Mouse (Mus musculus) MEL (cell line): ENCODE measurements around the gene Ttc25. TPM values are rescaled to one million over a fixed set of nuclear protein-coding genes. Genes with fewer than 3 reads are reported as not detected.

Experiments
- DNase-seq: peaks from one replicate; pipeline ENCODE4 v3.0.0; 2011; ENCODE audit warnings: low read depth, low spot score
- H3K27ac ChIP-seq: 2 replicates; pipeline ENCODE4 v1.5.1; 2012; ENCODE audit warnings: low read depth, mild to moderate bottlenecking, control low read depth, low read length, moderate library complexity; ENCODE audit not compliant: control insufficient read depth
- H3K27me3 ChIP-seq, 2 experiments: fragments of 150-350 bp in 1 of 2; sonication (generic) in 1 of 2; 2 replicates each; pipeline ENCODE4 v1.6.1; 2012; ENCODE audit warnings: low read length in 2 of 2, mild to moderate bottlenecking in 2 of 2, improper control_type of control experiment in 1 of 2, moderate library complexity in 1 of 2; ENCODE audit not compliant: insufficient read depth in 2 of 2, control insufficient read depth in 1 of 2
- H3K36me3 ChIP-seq, 2 experiments: 2 replicates each; pipeline ENCODE4 v1.6.1; 2012 to 2014; ENCODE audit warnings: low read length in 2 of 2, improper control_type of control experiment in 1 of 2, inconsistent platforms in 1 of 2, mild to moderate bottlenecking in 1 of 2; ENCODE audit not compliant: insufficient read depth in 2 of 2, control insufficient read depth in 1 of 2
- H3K4me1 ChIP-seq, 2 experiments: fragments of 150-350 bp in 1 of 2; sonication (generic) in 1 of 2; 2 replicates each; pipeline ENCODE4 v1.6.1; 2012; ENCODE audit warnings: low read length in 2 of 2, improper control_type of control experiment in 1 of 2, mild to moderate bottlenecking in 1 of 2; ENCODE audit not compliant: insufficient read depth in 2 of 2, control insufficient read depth in 1 of 2
- H3K4me3 ChIP-seq, 2 experiments: fragments of 150-350 bp in 1 of 2; sonication (generic) in 1 of 2; 2 replicates each; pipeline ENCODE4 v1.5.1; 2012; ENCODE audit warnings: low read depth in 2 of 2, low read length in 2 of 2, mild to moderate bottlenecking in 2 of 2, moderate library complexity in 2 of 2, control low read depth in 1 of 2, improper control_type of control experiment in 1 of 2; ENCODE audit not compliant: control insufficient read depth in 1 of 2, insufficient read depth in 1 of 2
- H3K79me2 ChIP-seq: 2 replicates; pipeline ENCODE4 v1.6.1; 2012; ENCODE audit warnings: mild to moderate bottlenecking, low read length, moderate library complexity; ENCODE audit not compliant: control insufficient read depth, poor library complexity, insufficient read depth
- H3K9ac ChIP-seq: 2 replicates; pipeline ENCODE4 v1.6.1; 2012; ENCODE audit warnings: low read depth, mild to moderate bottlenecking, control low read depth, low read length, moderate library complexity; ENCODE audit not compliant: control insufficient read depth, poor library complexity, severe bottlenecking
- H3K9me3 ChIP-seq: fragments of 150-350 bp; sonication (generic); replicated peaks from 2 replicates; pipeline ENCODE4 v1.6.1; 2012; ENCODE audit warnings: mild to moderate bottlenecking, low read length, improper control_type of control experiment, moderate library complexity; ENCODE audit not compliant: insufficient read depth
- BHLHE40 ChIP-seq: IDR thresholded peaks from 2 replicates; pipeline ENCODE4 v1.6.1; 2012; ENCODE audit warnings: low read depth, mild to moderate bottlenecking, inconsistent platforms, low read length, improper control_type of control experiment, borderline replicate concordance
- CTCF ChIP-seq, 3 experiments: IDR thresholded peaks in 2 of 3; conservative IDR thresholded peaks in 1 of 3; 2 replicates each; pipeline ENCODE4 v1.5.1; 2011 to 2012; ENCODE audit warnings: low read length in 3 of 3, low read depth in 2 of 3, mild to moderate bottlenecking in 2 of 3, improper control_type of control experiment in 1 of 3, inconsistent platforms in 1 of 3, mixed read lengths in 1 of 3, moderate library complexity in 1 of 3; ENCODE audit not compliant: control insufficient read depth in 1 of 3, insufficient read depth in 1 of 3, poor library complexity in 1 of 3, severe bottlenecking in 1 of 3
- E2F4 ChIP-seq: IDR thresholded peaks from 2 replicates; pipeline ENCODE4 v1.6.1; 2011; ENCODE audit warnings: low read depth, low read length, improper control_type of control experiment, borderline replicate concordance
- EP300 ChIP-seq, 2 experiments: IDR thresholded peaks; 2 replicates each; pipeline ENCODE4 v1.6.1; 2011; ENCODE audit warnings: improper control_type of control experiment in 2 of 2, low read length in 2 of 2, low read depth in 1 of 2, mild to moderate bottlenecking in 1 of 2
- ETS1 ChIP-seq: IDR thresholded peaks from 2 replicates; pipeline ENCODE4 v1.6.1; 2012; ENCODE audit warnings: low read depth, mild to moderate bottlenecking, inconsistent platforms, low read length, improper control_type of control experiment, moderate library complexity
- GABPA ChIP-seq: IDR thresholded peaks from 2 replicates; pipeline ENCODE4 v1.6.1; 2012; ENCODE audit warnings: low read depth, mild to moderate bottlenecking, inconsistent platforms, low read length, improper control_type of control experiment, moderate library complexity
- GATA1 ChIP-seq: IDR thresholded peaks from 2 replicates; pipeline ENCODE4 v1.6.1; 2011; ENCODE audit warnings: low read depth, low read length, improper control_type of control experiment
- JUND ChIP-seq: IDR thresholded peaks from 2 replicates; pipeline ENCODE4 v1.6.1; 2011; ENCODE audit warnings: low read depth, mild to moderate bottlenecking, improper control_type of control experiment, low read length
- KAT2A ChIP-seq: conservative IDR thresholded peaks from 2 replicates; pipeline ENCODE4 v1.6.1; 2012; ENCODE audit warnings: low read depth, low read length, improper control_type of control experiment, inconsistent platforms
- MAFK ChIP-seq: IDR thresholded peaks from 2 replicates; pipeline ENCODE4 v1.6.1; 2011; ENCODE audit warnings: low read depth, mild to moderate bottlenecking, low read length, improper control_type of control experiment, borderline replicate concordance
- MAX ChIP-seq: IDR thresholded peaks from 2 replicates; pipeline ENCODE4 v1.6.1; 2011; ENCODE audit warnings: low read length, improper control_type of control experiment
- MAZ ChIP-seq: IDR thresholded peaks from 2 replicates; pipeline ENCODE4 v1.6.1; 2012; ENCODE audit warnings: low read depth, mild to moderate bottlenecking, inconsistent platforms, low read length, improper control_type of control experiment
- MYB ChIP-seq: IDR thresholded peaks from 2 replicates; pipeline ENCODE4 v1.6.1; 2011; ENCODE audit warnings: mild to moderate bottlenecking, low read depth, low read length, improper control_type of control experiment
- MYC ChIP-seq: IDR thresholded peaks from 2 replicates; pipeline ENCODE4 v1.6.1; 2011; ENCODE audit warnings: low read depth, mild to moderate bottlenecking, low read length, improper control_type of control experiment, moderate library complexity
- NRF1 ChIP-seq: IDR thresholded peaks from 2 replicates; pipeline ENCODE4 v1.6.1; 2014; ENCODE audit warnings: low read depth, mild to moderate bottlenecking, inconsistent platforms, low read length, improper control_type of control experiment, moderate library complexity; ENCODE audit not compliant: poor library complexity, insufficient read depth, severe bottlenecking
- RCOR1 ChIP-seq: IDR thresholded peaks from 2 replicates; pipeline ENCODE4 v1.6.1; 2012; ENCODE audit warnings: low read depth, mild to moderate bottlenecking, inconsistent platforms, low read length, improper control_type of control experiment
- SIN3A ChIP-seq: IDR thresholded peaks from 2 replicates; pipeline ENCODE4 v1.6.1; 2012; ENCODE audit warnings: low read length, improper control_type of control experiment, inconsistent platforms
- TAL1 ChIP-seq: IDR thresholded peaks from 2 replicates; pipeline ENCODE4 v1.6.1; 2012; ENCODE audit warnings: mild to moderate bottlenecking, inconsistent platforms, low read length, moderate library complexity, mixed read lengths
- TCF12 ChIP-seq: IDR thresholded peaks from 2 replicates; pipeline ENCODE4 v1.6.1; 2014; ENCODE audit warnings: low read depth, mild to moderate bottlenecking, inconsistent platforms, low read length, improper control_type of control experiment, moderate library complexity
- USF1 ChIP-seq: IDR thresholded peaks from 2 replicates; pipeline ENCODE4 v1.6.1; 2014; ENCODE audit warnings: low read depth, mild to moderate bottlenecking, inconsistent platforms, low read length, improper control_type of control experiment, moderate library complexity
- ZC3H11A ChIP-seq: IDR thresholded peaks from 2 replicates; pipeline ENCODE4 v1.6.1; 2012; ENCODE audit warnings: low read depth, mild to moderate bottlenecking, inconsistent platforms, low read length, improper control_type of control experiment
- ZKSCAN1 ChIP-seq: IDR thresholded peaks from 2 replicates; pipeline ENCODE4 v1.6.1; 2012; ENCODE audit warnings: low read depth, mild to moderate bottlenecking, inconsistent platforms, low read length, improper control_type of control experiment, moderate library complexity
- ZNF384 ChIP-seq: IDR thresholded peaks from 2 replicates; pipeline ENCODE4 v1.6.1; 2012; ENCODE audit warnings: low read depth, mild to moderate bottlenecking, inconsistent platforms, low read length, improper control_type of control experiment
- polyA plus RNA-seq, 2 experiments: library from polyadenylated mRNA; stranded (reverse) in 1 of 2; unstranded in 1 of 2; fragments of >175 nt in 1 of 2; fragments of >200 nt in 1 of 2; gene quantifications; 2 replicates each; pipeline versions ENCODE4 v1.2.1 to v1.2.4; 2012; ENCODE audit warnings: low replicate concordance in 2 of 2, low read depth in 1 of 2; ENCODE audit not compliant: insufficient read length in 2 of 2, insufficient read depth in 1 of 2, missing spikeins in 1 of 2
- total RNA-seq: library from RNA; depleted of rRNA; stranded (reverse); fragments of 300-350 nt; gene quantifications from 2 replicates; pipeline ENCODE4 v1.2.3, GENCODE M21; 2012

The Ttc25 gene
- total and polyA plus RNA-seq, 3 experiments: 0.46 to 0.92 TPM; not detected in 1

DNA sequence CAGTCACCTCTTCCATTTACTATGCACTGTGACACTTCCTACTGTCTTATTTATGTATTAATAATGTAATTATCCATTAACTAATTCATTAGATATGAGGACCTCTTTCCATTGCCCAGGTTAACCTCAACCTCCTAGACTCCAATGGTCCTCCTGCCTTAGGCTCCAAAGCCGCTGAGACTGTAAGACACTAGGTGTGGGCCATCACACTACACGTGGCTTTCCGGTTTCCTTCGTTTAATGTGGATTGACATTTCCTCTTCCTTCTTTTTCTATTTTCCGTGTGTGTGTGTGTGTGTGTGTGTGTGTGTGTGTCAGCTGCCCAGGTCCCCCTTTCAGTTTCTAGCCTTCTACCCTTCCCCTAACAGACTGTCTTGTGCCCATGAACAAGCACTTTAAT is 21.8 kb downstream of the Ttc25 start:
- Histone ChIP-seq H3K27me3 (peaks cover 0 to 1% of the 10 kb centered on the region in 2 experiments; a peak in 1 of 4 replicates), H3K9me3 (no peaks in the 10 kb centered on the region), H3K79me2 (no peaks in the 10 kb centered on the region), H3K4me3 (no peak overlapping the region), H3K9ac (no peak overlapping the region), H3K36me3 (no peaks in the 10 kb centered on the region), H3K27ac (no peak overlapping the region), H3K4me1 (peaks cover 0 to 12% of the 10 kb centered on the region in 2 experiments; a peak in 2 of 4 replicates)
- TF ChIP-seq GABPA (no peak), MAFK (no peak), CTCF (IDR thresholded peaks at IDR 0.05 in 2 of 3, conservative IDR thresholded peaks at IDR 0.05 in 1 of 3; ENCODE audit: control insufficient read depth in 1 of 3, insufficient read depth in 1 of 3, low read depth in 2 of 3, low read length in 3 of 3, poor library complexity in 1 of 3, severe bottlenecking in 1 of 3) (no peak), EP300 (IDR thresholded peaks at IDR 0.05; ENCODE audit: low read depth in 1 of 2, low read length in 2 of 2) (no peak), TCF12 (no peak), ZKSCAN1 (no peak), RCOR1 (no peak), ETS1 (no peak), ZC3H11A (no peak), MAX (no peak), E2F4 (no peak), MAZ (no peak), ZNF384 (no peak), NRF1 (no peak), MYC (no peak), MYB (no peak), TAL1 (no peak)
- DNase-seq: no peak

GRCm38 (mm10) chr11:100567815-100568245 is 22.4 kb downstream of the Ttc25 start:
- H3K4me1 ChIP-seq: peaks cover 0 to 12% of the 10 kb centered on the region in 2 experiments; a peak in 2 of 4 replicates

More at GRCm38 (mm10) chr11:100567815-100568245, 22.4 kb downstream of the Ttc25 start:
- H3K36me3 ChIP-seq: no peaks in the 10 kb centered on the region
- no peak for TF ChIP-seq GATA1
- no peak for TF ChIP-seq USF1
- TF ChIP-seq MYB: no peak
- no peak for TF ChIP-seq SIN3A
- TF ChIP-seq NRF1: no peak
- no peak for TF ChIP-seq BHLHE40
- no peak for TF ChIP-seq JUND
- TF ChIP-seq KAT2A: no peak
- TF ChIP-seq, all 39 proteins: peak for 0
- H3K27ac ChIP-seq: no peak overlapping the region
- no peaks in the 10 kb centered on the region for H3K9me3 ChIP-seq
- no peak for DNase-seq
- H3K9ac ChIP-seq: no peak overlapping the region
- H3K4me3 ChIP-seq: no peak overlapping the region
- no peaks in the 10 kb centered on the region; a peak in 1 of 4 replicates for H3K27me3 ChIP-seq
- H3K79me2 ChIP-seq: no peaks in the 10 kb centered on the region
